Mouse (Mus musculus): ENCODE results near the gene Shisa8.

The Shisa8 gene

GRCm38 (mm10) chr15:82203611-82204351, 8.8 kb downstream of the Shisa8 start:
- no peak for DNase-seq (ENCODE audit: low read depth)

DNA sequence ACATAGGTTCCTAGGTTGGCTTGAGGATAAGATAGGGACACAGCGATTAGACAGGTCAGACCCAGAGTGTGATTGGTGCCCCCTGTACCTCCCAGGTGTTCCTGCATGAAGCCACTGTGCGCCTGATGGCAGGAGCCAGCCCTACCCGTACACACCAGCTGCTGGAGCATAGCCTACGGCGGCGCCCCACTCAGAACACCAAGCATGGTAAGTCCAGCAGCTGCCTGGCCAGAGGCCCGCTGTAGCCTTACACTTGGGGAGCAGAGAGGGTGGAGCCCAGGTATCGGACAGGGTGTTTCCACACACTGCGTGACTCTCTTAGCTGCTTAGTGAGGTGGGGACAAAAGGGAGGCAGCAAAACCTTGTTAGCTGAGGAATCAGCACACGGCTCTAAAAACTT, 9.5 kb downstream of the Shisa8 start:
- no peak for DNase-seq (ENCODE audit: low read depth)

GRCm38 (mm10) chr15:82202086-82202485, 10.5 kb downstream of the Shisa8 start:
- no peak for DNase-seq (ENCODE audit: low read depth)

GRCm38 (mm10) chr15:82199546-82199945, 13.1 kb downstream of the Shisa8 start:
- DNase-seq (ENCODE audit: low read depth) = no peak

DNA sequence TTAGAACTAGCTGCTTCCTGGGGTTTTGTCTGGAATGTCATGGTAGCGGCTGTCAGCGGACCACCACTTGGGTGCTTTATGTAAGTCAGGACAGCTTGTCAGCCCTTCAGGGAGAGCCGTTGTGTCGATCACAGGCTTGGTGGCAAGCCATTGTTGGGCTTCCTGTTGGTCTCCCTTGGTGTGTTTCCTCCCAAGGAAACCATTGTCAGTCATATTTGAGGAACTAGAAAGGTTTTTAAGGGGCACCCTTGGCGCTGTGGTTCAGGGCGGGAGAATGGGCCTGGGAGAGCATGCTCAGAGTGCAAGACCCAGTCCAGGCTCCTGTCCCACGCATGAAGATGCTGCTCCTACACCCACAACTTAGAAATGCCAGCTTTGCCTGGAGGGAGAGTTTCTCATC, 14.3 kb downstream of the Shisa8 start:
- DNase-seq (ENCODE audit: low read depth) = peak; percentile 75

DNA sequence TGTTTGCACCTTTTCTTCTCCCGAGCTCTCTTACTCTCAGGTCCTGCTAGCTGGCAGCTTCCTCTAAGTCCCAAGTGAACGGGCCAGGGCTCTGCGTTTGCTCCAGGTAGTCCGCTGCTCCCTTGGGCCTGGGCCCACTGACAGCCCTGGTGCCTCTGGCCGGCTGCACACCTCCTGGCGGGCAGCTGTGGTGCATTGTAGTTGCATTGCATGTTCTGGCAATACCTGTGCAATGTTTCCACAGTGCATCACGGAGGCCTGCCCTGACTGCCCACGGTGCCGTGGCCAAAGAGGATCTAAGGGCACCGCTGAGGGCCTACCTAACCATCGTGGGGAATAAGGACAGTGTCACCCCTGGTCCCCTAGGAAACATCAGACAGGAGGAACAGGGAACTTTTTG, 14.7 kb downstream of the Shisa8 start:
- DNase-seq (ENCODE audit: low read depth) = no peak

- DNase-seq (ENCODE audit: low read depth) = peak; percentile 86
Measured at GRCm38 (mm10) chr15:82197246-82197750, 15.3 kb downstream of the Shisa8 start.

DNA sequence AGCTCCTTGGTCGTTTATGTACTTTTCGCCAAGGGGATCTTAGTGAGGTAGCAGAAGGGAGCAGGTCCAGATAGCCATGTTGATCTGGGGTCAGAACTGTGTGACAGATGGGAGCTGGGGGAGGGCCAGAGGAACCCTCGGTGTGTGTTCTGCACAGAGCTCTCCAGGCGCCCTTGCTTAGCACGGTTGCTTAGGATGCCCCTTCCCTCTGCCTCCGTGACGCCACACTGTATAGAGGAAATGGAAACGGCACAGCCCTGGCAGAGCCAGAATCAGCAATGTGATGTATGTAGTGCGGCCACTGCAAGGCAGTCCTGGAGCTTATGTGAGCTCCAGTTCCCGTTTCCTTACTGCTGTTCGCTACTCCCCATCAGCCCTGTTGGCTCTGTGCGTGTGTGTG, 16.3 kb downstream of the Shisa8 start:
- DNase-seq (ENCODE audit: low read depth) = peak; percentile 38

DNA sequence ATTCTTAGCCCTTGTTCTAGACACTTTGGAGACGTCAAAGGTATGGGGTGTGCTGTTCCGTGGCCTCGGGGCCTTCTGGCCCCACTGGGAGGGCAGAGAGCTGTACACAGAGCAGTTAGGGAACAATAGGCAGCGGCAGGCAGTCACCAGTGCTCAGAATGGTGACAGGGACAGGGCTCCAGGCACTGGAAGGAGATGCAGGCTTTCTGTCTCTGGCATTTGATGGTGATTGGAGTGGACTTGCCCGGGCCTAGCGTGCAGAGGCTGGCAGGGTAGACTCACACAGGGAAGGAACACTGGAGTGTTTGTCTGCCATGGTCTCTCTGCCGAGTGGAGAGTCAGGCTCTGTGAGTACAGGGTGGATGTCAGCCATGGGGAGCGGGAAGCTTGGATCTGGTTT, 20.0 kb downstream of the Shisa8 start:
- no peak for DNase-seq (ENCODE audit: low read depth)

DNA sequence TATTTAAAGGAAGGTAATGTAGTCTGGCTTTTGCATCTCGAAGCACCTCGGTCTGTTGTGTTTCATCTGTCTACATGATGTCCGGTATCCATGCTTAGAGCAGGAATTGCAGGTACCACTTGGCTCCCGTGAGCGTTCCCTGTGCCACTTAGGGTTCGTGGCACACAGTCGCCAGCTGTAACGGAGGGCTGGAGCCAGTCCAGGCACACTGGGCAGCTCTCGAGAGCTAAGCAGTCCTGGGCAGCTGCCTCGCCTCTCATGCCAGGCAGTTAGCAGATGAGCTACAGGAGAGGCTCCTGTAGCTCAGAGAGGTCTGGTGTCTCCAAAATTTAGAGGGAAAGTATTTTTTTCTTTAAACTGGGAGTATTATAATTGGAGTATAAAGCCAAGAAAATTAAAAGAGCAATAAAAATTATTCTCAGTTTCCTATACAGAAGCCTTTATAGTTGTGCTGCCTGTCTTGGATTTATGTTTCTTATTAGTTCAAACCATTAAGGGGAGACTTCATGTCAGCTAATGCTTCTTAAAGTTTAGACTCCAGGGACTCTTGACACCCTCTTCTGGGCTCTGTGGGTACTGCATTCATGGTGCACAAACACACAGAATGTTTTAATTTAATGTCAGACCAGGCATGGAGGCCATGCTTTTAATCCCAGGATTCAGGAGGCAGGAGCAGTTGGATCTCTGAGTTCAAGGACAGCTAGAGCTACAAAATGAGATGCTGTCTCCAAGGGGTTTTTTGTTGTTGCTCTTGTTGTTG, 24.0 kb downstream of the Shisa8 start:
- peak; percentile 73 for DNase-seq (ENCODE audit: low read depth)

DNA sequence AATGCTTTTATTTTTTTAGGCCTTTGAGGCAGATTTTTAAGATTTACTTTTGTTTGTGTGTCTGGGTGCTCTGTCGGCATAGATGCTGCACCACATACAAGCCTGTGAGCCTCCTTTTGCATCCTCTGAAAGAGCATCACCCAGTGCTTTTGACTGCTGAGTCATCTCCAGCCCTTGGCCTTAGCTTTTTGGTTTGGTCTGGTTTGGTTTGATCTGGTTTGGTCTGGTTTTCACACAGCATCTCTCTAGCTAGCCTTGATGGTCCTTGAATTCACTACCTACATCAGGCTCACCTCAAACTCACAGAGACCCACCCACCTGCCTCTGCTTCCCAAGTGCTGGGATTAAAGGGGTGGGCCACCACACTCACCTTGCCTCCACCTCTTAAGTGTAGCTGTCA, 24.7 kb downstream of the Shisa8 start:
- peak; percentile 36 for DNase-seq (ENCODE audit: low read depth)

GRCm38 (mm10) chr15:82187401-82187800, 25.2 kb downstream of the Shisa8 start:
- DNase-seq (ENCODE audit: low read depth) = no peak

DNA sequence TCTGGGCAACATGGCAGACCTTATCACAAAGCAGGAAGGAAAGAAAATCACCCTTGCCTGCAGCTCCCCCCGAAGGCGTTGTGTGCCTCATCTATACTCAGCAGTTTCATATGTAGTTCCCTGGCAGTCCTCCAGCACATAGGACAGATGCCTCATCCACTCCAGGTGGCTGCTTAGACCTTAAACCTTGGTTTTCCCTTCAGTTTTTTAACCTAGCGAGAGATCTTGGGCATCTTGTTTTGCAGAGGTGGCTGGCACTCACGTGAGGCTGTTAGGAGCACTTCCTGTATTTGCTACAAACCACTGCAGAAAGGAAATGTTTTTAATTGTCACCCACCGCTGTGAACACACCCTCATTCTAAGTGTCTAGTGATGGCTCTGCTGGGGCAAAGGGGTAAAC, 25.7 kb downstream of the Shisa8 start:
- no peak for DNase-seq (ENCODE audit: low read depth)

- no peak for DNase-seq (ENCODE audit: low read depth)
Measured at GRCm38 (mm10) chr15:82186131-82186530, 26.5 kb downstream of the Shisa8 start.

- no peak for DNase-seq (ENCODE audit: low read depth)
Measured at GRCm38 (mm10) chr15:82185062-82185783, 27.4 kb downstream of the Shisa8 start.

- no peak for DNase-seq (ENCODE audit: low read depth)
Measured at GRCm38 (mm10) chr15:82184656-82185055, 28.0 kb downstream of the Shisa8 start.

GRCm38 (mm10) chr15:82184183-82184582, 28.4 kb downstream of the Shisa8 start:
- no peak for DNase-seq (ENCODE audit: low read depth)

DNA sequence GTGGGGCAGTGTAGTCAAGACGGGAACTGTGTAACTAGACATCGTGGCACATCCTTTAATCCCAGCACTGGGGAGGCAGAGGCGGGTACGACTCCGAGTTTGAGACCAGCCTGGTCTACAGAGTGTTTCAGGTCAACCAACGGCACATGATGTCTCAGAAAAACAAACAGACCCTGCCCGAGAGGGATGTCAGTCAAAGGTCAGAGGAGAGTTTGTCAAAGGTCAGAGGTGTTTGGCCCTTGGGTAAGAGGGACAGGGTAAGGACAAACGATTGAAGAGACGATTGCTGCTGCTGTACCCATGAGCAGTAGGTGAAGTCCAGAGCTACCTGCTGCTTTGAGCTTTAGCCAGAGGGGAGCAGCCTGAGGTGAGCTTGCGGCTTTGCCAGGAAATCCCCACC, 29.0 kb downstream of the Shisa8 start:
- no peak for DNase-seq (ENCODE audit: low read depth)

- no peak for DNase-seq (ENCODE audit: low read depth)
Measured at GRCm38 (mm10) chr15:82182311-82182710, 30.3 kb downstream of the Shisa8 start.

DNA sequence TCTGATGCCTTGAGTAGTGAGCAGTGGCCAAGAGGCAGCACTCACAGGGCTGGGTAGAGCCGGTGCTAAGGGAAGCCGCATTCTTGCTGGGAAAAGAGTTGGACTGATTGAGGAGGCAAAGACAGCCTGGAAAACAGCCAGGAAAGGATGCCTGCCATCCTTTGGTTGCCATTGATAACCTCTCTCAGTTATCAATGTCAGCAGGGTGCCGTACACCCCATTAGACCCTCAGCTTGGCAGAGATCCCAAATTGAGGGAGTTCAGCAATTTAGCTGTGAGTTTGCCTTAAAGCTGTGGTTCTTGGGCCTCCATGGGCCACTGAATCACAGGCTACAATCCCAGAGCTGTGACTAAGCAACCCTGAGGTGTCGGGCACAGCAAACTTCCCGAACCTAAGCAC, 31.5 kb downstream of the Shisa8 start:
- no peak for DNase-seq (ENCODE audit: low read depth)

DNA sequence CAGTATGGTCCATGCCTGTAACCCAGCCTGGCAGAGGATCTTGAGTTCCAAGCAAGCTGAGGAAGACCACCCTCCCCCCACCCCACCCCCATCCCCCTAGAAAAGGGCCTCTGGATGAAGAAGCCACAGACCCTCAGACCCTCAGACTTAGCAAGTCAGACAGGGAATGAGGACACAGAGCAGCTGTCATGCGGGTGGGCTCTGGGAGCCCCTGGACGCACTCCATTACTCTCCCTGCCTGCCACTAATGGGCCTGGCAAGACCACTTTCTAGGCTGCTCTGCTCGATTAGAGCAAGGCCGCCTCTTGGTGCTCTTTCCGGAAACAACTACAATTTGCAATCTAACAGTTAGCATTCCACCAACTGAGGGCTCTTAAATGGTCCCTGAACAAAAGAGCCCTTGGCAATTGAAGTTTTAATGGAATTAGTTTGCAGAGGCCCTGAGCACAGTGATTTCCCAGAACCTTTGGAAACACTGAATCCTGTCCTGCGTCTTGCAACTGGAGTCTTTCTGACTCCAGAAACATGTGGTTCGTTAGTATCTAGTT, 34.8 kb downstream of the Shisa8 start:
- no peak for DNase-seq (ENCODE audit: low read depth)

DNA sequence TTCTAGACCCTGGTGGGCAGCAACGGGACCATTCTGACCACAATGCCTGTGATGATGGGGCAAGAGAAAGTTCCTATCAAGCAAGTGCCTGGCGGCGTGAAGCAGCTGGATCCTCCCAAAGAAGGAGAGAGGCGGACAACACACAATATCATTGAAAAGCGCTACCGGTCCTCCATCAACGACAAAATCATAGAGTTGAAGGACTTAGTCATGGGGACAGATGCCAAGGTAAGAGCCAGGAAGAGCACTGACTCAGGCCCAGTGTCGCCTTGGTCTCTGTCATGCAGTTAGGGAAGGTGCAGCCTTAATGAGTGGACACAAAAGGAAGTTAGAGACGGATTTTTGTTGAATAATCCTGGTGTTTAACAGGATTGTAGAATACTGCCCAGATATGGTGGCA, 37.5 kb downstream of the Shisa8 start:
- DNase-seq (ENCODE audit: low read depth) = no peak
